Mouse (Mus musculus): ENCODE data around the gene Mecom.

Gene Mecom

DNA sequence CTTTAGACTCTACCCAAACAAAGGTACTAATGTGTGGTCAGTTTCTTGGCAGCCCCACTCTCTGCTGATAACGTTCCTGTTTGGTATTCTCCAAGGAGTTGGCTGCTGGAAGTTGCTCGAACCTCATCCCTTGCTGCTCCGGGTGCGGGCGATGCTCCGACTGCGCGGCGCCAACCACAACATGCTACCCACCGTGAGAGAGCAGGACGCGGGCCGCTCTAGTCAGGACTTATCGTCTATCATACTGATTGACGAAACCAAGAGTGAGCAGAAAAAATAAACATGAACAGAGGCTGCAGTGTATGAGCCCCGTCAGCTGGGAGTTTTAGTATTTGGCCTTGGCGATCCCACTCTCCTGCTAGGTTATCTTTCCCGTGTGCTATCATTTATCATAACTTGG, 441.3 kb downstream of the Mecom start:
- DNase-seq (ENCODE audit: low read depth in 1 of 2, low spot score in 2 of 2): no peak

DNA sequence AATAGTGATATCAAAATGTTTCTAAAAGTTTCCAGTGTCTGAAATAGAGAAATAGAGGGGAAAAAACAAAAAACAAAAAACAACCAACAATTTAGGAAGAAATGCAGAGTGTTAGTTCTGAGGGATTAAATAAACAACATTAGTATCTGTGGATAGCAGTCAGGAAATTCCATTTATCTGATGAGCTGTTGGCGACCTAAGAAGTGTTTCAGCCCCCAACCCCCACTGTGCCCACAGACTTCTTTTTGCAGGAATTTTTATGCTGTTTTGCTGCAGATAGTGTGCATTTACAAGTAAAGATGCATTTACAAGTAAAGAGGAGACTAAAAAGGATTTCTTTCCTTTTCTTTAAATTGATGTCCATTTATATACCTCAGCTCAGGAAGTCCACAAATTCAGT, 441.9 kb downstream of the Mecom start:
- DNase-seq (ENCODE audit: low read depth in 1 of 2, low spot score in 2 of 2): no peak

DNA sequence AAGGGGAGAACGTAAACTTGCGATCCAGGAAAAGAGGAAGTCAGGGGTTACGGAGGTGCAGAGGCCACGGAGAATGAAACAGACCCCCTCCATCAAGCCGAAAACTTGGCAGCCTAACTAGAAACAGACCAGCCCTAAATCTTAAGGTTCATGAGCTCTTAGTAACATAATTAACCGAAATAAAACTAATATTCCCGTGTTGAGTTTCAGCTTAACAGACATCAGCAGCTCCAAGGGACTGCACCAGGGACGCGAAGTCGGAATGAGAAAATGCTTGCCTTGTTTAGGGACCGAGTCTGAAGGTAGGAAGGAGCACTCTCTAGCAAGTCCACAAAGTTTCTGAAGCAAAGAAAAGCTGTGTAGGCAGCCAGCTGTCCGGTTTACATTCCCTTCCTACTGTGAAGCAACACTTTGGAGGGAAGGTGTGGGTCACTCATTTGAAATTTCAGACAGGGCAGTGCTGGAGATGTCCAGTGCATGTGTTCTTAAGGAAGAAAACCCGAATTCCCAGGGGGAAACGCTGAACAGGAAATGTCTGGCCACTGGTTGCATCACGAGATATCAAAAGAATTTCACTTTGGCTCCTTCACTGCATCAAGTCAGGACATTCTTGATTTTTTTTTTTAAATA, 442.5 kb downstream of the Mecom start:
- no peak for DNase-seq (ENCODE audit: low read depth in 1 of 2, low spot score in 2 of 2)

DNA sequence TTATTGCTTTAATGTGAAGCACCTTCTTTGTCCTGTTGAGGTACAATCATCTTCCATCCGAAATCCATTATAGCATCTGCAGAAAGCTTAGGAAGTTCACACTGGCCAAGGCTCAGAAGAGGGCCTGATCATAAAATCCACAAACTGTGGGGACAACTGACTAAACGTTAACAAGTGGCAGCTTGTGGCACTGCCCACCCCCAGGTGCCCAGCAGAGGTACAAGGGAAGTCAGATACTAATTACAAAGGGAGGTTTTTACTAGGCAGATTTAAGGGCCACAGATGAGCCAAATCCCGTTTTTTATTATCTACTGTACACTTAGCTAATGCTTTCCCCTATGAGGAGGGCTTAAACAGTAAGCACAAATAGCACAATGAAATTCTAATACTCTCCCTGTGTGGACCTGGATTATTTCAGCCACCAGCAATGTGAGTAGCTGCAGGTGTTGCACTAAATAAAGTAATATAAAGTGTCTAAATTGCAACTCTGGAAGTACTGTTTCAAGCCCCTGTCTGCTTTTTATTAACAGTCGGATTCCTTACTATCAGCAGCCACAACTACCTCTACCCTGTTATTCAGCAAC, 443.2 kb downstream of the Mecom start:
- DNase-seq (ENCODE audit: low read depth in 1 of 2, low spot score in 2 of 2): no peak

DNA sequence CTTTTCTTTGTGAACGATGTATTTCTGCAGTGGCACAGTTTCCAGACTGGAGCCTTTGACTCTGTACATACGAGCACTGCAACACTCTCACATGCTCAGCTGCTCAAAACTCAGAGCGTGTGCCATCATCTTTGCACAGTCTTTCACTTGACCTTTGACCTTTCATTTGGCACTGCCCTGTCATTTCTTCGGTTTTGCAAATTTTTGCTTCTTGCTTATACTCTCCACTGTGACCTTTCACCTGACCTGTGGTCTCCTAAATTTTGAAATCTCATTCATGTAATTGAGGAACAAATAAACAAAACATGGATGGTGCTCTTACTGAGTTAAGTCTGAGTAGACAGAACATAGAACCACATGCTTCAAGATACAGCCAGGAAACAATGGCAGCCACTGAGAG, 446.7 kb downstream of the Mecom start:
- no peak for DNase-seq (ENCODE audit: low read depth in 1 of 2, low spot score in 2 of 2)

DNA sequence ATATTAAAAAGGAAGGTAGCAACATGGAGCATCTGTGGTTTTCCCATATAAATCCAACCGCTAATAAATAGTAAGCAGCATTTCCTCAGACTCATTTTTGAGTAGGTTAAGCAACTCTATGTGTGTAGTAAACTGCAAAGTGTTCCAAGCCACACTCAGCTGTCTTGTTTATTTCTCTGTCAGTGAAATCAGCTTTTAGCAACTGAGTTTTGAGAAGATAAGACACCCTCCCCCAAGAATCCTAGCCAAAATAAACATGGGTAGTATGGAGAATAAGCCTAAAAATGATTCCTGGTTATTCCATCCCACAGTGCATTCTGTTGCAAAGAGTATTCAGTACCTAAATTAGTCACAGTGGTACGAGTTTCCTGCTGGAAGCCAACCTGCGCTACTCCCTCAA, 450.1 kb downstream of the Mecom start:
- no peak for DNase-seq (ENCODE audit: low read depth in 1 of 2, low spot score in 2 of 2)

DNA sequence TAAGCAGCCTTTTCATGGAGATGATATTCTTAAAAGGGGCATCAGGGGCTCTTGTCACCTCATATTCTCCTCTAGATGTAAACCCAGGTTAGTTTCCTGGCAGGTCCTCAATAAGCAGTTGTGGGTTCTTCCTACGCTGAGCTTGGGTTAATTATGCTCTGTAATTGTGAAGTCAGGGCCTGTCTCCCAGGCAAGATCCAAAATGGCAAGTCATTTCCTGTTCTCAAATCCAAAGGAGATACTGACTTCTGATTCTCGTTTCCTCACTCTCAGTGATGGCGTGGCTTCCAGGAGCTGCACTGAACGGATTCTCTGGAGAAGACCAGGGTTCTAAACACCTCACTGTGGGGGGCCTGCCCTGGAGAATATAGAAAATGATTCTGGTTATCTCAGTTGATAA, 450.7 kb downstream of the Mecom start:
- no peak for DNase-seq (ENCODE audit: low read depth in 1 of 2, low spot score in 2 of 2)

DNA sequence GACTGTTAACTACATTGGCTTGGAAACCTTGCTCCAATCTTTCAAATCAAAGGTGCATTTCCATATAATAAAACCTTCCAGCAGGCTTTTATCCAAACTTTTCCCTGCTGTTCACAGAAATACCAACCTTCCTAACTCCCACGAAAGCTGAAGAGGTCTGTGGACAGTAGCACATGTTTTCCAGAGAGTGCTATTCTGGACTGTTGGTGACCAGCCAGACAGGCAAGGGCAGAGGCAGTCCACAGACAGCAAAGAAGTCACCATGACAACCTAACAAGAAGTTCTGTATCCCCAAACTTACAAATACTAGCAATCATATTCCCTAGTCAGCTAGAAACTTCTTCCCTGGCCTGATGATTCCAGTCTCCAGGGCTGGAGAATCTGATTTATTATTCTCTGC, 454.8 kb downstream of the Mecom start:
- no peak for DNase-seq (ENCODE audit: low read depth in 1 of 2, low spot score in 2 of 2)

DNA sequence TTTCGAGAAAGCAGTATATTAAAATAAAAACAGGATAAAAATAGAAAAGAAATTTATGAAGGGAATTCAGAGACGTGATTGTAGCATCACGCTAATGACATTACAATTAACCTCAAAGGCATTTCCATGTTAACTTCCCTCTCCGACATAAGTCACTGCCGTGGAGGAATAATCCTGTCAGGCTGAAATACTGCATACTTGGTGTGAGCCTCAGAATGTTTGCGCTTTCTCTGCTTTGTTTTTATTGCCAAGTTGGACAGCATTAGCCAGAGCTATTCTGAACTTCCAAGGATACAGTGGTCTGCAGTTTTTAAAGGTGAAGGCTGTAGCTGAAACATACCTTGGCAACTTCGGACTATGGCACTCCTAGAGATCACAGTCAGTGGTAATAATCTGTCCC, 455.3 kb downstream of the Mecom start:
- no peak for DNase-seq (ENCODE audit: low read depth in 1 of 2, low spot score in 2 of 2)

DNA sequence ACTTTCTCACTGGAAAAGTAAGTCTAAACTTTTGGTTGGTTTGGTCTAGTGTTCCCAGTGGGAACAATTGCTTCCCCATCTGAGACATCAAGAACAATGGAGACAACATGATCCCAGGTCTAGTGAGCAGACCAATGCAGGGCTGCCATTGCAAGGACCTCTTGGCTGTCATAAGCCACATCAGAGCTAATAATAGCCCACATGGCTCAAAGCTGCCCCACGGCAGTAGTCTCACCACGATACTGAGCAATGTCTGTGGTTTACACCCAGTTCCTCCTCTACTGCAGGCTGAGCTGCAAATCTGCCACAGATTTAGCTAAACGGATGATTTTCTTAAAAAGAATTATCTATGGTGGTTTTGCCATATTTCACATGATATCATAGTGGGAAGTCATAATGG, 455.9 kb downstream of the Mecom start:
- no peak for DNase-seq (ENCODE audit: low read depth in 1 of 2, low spot score in 2 of 2)

DNA sequence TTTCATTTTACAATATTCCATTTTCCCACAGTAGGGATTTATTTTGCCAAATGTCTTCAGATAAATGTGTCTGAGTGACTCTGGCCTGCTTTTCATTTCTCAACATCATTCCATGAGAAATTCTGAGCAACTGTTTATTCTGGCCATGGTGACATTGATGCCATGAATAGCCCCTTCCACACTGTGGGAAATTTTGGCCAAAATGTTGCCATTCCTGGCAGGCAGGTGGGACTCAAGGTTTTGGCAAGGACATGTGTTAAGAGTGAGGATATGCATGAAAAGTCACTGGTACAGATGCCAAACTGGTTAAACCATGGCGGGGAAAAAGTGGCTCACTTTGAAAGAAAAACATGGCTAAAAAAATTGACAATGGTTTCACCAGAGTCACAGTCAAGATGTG, 456.4 kb downstream of the Mecom start:
- DNase-seq (ENCODE audit: low read depth in 1 of 2, low spot score in 2 of 2): no peak

DNA sequence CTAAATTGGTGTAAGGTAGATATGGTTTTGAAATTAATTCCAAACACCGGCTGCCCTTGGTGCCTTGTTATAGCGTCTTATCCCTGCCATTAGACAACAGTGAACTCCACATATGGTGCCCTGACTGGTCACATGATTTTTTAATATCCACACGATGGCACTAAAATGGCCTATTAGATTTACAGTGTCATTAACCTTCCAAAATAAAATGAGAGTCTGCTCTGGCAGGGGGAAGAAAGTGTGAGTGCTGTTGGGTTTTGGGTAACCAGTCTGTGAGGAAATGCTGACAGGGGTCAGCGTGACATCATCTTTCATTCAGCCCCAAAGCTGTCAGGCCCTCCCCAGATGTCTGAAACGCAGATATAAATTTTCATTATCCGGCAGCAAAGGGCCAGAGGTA, 461.7 kb downstream of the Mecom start:
- no peak for DNase-seq (ENCODE audit: low read depth in 1 of 2, low spot score in 2 of 2)

DNA sequence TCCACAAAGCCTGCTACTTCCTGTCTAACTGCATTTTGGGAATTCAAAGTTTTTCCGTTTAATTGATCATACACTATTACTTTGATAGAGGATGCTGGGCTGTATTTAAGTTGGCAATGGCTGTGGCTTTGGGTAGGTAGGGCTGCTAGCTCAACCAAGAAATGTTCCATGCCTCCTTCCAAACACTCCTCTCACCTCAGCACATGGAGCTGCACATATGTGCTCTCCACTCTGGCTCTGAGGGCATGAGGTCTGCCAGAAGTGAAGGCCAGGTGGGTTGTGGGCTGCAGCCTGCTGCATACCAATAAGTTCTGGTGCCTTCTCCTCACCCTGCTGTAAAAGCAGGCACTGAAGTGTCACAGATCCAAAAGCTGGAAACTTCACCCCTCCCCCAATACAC, 464.0 kb downstream of the Mecom start:
- DNase-seq (ENCODE audit: low read depth in 1 of 2, low spot score in 2 of 2): no peak

DNA sequence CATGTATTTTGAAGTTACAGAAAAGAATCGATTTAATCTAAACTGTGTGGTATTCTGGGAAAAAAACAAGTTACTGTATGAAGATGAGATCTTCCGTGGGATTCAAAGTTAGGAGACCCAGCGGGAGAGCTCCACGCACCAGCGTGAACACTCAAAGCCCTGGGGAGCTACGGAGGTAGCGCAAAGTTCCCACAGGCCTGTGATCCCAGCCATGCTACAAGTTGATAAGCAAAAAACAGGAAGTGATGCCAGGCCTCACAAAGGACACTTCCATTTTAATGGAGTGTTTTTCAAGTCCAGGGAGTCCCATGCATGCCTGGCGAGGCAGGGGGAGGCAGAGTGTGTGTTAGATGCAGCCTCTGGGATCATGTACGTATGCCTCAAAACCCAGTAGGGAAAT, 464.5 kb downstream of the Mecom start:
- no peak for DNase-seq (ENCODE audit: low read depth in 1 of 2, low spot score in 2 of 2)

DNA sequence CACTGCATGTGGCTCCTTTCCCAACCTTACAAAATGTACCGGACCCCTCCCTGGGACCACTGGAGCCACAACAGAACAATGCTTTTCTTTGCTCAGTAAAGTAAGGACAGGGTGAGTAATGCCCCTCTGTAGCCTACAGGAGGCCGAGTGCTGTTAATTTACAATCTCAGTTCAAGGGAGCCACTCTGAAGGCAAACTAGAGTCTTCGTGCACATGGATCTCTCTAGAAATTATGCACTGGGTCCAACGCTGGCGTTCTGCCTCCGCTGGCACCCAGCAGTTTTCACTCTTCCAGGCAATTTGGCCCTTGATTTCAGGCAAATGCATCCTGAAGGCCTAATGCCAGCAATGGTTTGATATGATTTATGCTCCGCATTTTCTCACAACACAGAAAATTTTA, 467.0 kb downstream of the Mecom start:
- no peak for DNase-seq (ENCODE audit: low read depth in 1 of 2, low spot score in 2 of 2)

DNA sequence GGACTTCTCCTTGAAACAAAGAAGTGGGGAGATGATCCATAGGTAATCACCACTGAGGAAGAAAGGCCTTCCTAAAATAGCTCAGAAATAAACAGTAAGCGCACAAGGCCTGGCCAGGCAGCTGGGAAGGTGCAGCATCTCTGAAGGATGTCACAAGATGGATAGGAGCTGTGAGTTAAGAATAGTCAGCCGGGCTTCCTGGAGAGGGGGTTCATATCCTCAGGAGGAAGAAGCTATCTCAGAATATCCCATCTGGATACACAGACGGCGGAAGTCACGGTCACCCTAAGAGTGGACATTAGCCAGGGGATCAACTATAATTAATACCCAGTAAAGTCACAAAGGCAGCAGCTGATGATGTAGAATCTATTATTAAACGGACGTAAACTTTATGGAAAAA, 471.3 kb downstream of the Mecom start:
- no peak for DNase-seq (ENCODE audit: low read depth in 1 of 2, low spot score in 2 of 2)

DNA sequence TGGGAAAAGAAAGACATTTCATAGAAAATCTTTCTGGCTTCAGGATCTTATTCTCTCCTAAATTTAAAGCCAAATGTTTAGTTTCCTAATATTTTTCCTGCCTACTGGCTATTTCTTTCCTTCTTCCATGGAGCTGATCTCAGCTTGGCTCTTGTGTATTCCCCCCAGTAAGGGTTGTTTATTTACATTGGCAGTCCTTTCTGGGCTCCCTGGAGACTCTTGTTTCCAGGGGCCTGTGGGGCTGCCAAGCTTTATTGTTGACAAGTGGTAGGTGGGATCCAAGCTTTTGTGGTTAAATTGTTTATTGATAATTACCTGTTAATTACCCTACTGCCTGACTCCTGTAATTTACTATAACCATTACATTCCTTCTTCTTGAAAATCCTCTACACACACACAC, 476.5 kb downstream of the Mecom start:
- no peak for DNase-seq (ENCODE audit: low read depth in 1 of 2, low spot score in 2 of 2)

DNA sequence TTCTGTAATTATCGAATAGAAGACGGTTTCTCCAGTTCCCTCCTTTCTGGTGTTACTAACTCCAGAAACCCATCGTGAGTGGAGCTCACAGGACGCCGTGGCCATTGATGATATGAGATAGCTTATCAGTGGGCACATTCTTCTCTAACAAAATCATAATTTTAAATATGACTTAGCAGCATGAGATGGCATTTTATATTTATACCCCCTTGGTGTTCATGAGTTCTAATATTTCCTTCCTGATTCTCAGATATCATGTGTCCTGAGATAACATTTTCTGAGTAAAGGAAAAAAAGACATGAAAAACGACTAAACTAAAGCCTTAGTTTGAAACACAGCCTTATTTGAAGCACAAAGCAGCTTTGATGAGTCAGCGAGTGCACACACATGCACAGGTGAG, 481.3 kb downstream of the Mecom start:
- no peak for DNase-seq (ENCODE audit: low read depth in 1 of 2, low spot score in 2 of 2)

DNA sequence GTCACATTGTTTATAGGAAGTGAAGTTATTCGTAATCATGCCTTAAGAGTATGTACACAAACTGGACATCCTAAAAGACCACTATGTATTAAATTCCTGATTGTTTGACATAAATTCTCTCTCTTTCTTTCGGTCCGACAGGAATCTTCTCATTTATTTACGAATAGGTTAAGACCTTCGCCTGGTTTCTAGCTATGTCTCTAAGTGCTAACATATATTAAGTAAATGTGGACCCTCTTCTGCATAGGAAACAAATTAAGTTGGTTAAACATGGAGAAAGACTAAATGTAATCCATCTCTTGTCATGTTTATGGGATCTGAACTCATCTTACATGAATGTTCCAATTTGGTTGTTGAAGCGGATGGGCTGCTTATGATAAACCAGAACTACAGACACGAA, 487.8 kb downstream of the Mecom start:
- no peak for DNase-seq (ENCODE audit: low read depth in 1 of 2, low spot score in 2 of 2)

DNA sequence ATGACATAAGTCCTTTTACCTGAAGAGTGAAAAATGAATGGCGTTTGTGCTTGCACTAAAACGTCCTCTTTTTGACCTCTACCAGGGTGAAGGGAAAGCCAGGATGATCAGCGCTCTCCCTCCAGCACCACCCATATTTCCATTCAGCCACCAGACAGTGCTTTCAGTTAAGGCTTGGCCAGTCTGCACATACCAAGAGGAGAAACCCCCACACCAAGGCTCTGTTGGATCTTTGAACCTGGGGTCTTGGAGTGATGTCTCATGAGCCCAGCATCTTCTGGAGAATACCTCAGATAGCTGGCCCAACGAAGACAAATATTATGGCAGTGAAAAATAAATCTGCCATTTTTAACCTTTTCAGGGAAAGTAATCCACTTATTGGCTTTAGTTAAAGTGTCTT, 488.2 kb downstream of the Mecom start:
- no peak for DNase-seq (ENCODE audit: low read depth in 1 of 2, low spot score in 2 of 2)

DNA sequence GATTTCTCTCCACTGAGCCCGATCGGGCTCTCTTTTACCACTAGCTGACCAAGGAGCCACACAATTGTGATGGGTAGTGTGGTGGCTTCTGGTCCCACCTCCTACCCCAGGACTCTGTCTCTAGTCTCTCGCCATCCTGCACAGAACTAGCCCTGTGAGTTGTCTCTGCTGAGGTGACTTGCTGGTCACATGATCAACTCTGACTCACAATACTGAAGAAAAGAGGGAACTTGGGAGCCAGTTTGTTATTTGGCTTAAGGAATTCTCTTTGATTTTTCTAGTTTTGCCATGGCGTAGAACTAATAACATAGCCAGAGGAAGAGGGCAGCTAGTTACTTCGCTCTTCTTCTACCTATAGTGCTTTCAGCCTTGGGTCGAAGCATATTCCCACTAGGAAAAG, 496.5 kb downstream of the Mecom start:
- DNase-seq (ENCODE audit: low read depth in 1 of 2, low spot score in 2 of 2): no peak

DNA sequence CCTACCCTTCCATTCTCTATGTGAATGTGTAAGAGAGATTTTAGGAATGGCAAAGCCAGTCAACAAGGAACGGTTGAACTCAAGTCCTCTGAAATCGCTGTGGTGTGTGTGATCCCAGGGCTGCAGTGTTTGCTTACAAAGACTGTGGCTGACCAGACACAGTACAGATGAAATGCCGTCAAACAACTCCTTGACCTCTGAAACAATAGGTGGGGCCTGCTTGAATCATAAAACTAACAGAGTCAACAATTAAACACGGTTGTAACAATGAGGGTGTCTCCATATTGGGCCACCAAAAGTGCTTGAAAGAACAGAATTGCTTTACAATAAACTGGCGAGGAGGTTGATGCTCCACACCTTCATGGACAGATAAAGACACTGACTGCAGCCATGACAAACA, 497.0 kb downstream of the Mecom start:
- DNase-seq (ENCODE audit: low read depth in 1 of 2, low spot score in 2 of 2): no peak

DNA sequence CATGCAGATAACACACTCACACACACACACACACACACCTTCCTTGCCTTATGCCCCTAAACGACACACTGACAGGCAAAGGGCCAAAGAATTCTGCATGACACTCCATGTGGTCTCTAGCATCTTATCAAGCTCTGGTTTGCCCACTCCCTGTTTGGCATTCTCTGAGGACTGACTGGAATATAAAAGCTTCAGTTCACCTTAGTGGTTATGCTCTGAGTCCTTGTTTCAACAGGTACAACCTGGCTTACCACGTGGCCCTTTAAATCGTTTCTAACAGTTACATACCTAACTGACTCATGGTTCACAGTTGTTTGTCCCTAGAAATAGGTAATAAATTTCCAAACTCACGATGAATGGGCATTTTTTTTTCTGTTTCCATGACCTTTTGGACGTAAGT, 499.0 kb downstream of the Mecom start:
- no peak for DNase-seq (ENCODE audit: low read depth in 1 of 2, low spot score in 2 of 2)

DNA sequence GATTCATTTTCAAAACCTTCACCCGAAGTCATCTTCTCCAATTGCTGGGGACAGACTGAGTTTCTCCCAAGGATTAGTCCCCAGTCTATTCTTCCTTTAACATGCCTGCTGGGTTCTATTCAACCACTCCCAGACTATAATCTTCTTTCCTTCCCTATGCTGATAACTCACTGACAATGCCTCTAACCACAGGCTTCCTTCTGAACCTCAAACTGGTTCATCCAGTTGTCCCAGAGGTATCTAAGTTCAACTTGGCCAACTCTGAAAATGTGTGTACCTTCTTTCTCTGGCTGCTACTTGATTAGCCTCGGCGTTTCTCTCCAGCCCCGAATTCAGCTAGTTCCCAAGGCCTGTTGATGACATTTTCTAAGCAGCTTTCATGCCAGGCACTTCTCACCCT, 499.7 kb downstream of the Mecom start:
- no peak for DNase-seq (ENCODE audit: low read depth in 1 of 2, low spot score in 2 of 2)

Data from monocyte, adult 2 months (primary cell).